Mouse (Mus musculus): ENCODE data around the gene Cdkl3. TPM values are rescaled to one million over a fixed set of nuclear protein-coding genes. Genes with fewer than 3 reads are reported as not detected.

Gene Cdkl3
- total RNA-seq, 1 experiment from 2014 or later = 3.3 TPM

GRCm38 (mm10) chr11:52074626-52075470, 70.8 kb downstream of the Cdkl3 start:
- peak; percentile 20; the same call in 1 of the 2 replicates for ATAC-seq (replicated peaks; ENCODE audit: low read depth, poor library complexity, severe bottlenecking)

GRCm38 (mm10) chr11:52075794-52076633, 72.0 kb downstream of the Cdkl3 start:
- ATAC-seq (replicated peaks; ENCODE audit: low read depth, poor library complexity, severe bottlenecking) = peak; percentile 10

- ATAC-seq (replicated peaks; ENCODE audit: low read depth, poor library complexity, severe bottlenecking) = no peak
These were observed 72.8 kb downstream of the Cdkl3 start for GRCm38 (mm10) chr11:52076742-52077352.

GRCm38 (mm10) chr11:52077939-52078338, 73.9 kb downstream of the Cdkl3 start:
- no peak for ATAC-seq (replicated peaks; ENCODE audit: low read depth, poor library complexity, severe bottlenecking)

- ATAC-seq (replicated peaks; ENCODE audit: low read depth, poor library complexity, severe bottlenecking) = peak; percentile 92
These were observed 76.0 kb downstream of the Cdkl3 start for GRCm38 (mm10) chr11:52079978-52080377.

- no peak for ATAC-seq (replicated peaks; ENCODE audit: low read depth, poor library complexity, severe bottlenecking)
These were observed 76.6 kb downstream of the Cdkl3 start for GRCm38 (mm10) chr11:52080656-52081055.

GRCm38 (mm10) chr11:52085857-52086203, 81.8 kb downstream of the Cdkl3 start:
- ATAC-seq (replicated peaks; ENCODE audit: low read depth, poor library complexity, severe bottlenecking) = no peak

GRCm38 (mm10) chr11:52086204-52086864, 82.3 kb downstream of the Cdkl3 start:
- ATAC-seq (replicated peaks; ENCODE audit: low read depth, poor library complexity, severe bottlenecking) = no peak

GRCm38 (mm10) chr11:52089291-52089690, 85.3 kb downstream of the Cdkl3 start:
- no peak for ATAC-seq (replicated peaks; ENCODE audit: low read depth, poor library complexity, severe bottlenecking)

GRCm38 (mm10) chr11:52091261-52091660, 87.2 kb downstream of the Cdkl3 start:
- no peak for ATAC-seq (replicated peaks; ENCODE audit: low read depth, poor library complexity, severe bottlenecking)

GRCm38 (mm10) chr11:52094568-52094967, 90.5 kb downstream of the Cdkl3 start:
- ATAC-seq (replicated peaks; ENCODE audit: low read depth, poor library complexity, severe bottlenecking) = no peak

GRCm38 (mm10) chr11:52097016-52097415, 93.0 kb downstream of the Cdkl3 start:
- 0 out of 2 replicates have a peak, but pooled peaks have one; percentile 13 for ATAC-seq (replicated peaks; ENCODE audit: low read depth, poor library complexity, severe bottlenecking)

- no peak for ATAC-seq (replicated peaks; ENCODE audit: low read depth, poor library complexity, severe bottlenecking)
These were observed 93.6 kb downstream of the Cdkl3 start for GRCm38 (mm10) chr11:52097596-52097995.

GRCm38 (mm10) chr11:52098398-52098946, 94.5 kb downstream of the Cdkl3 start, which contains the start of gene Ppp2ca:
TSS of gene Ppp2ca (plus strand) at chr11:52098681.
- ATAC-seq (replicated peaks; ENCODE audit: low read depth, poor library complexity, severe bottlenecking) = peak; percentile 96

- ATAC-seq (replicated peaks; ENCODE audit: low read depth, poor library complexity, severe bottlenecking) = peak; percentile 10; the same call in 1 of the 2 replicates
These were observed 95.2 kb downstream of the Cdkl3 start for GRCm38 (mm10) chr11:52099031-52099761.

GRCm38 (mm10) chr11:52099771-52100219, 95.8 kb downstream of the Cdkl3 start:
- ATAC-seq (replicated peaks; ENCODE audit: low read depth, poor library complexity, severe bottlenecking) = no peak

GRCm38 (mm10) chr11:52102977-52103376, 99.0 kb downstream of the Cdkl3 start:
- ATAC-seq (replicated peaks; ENCODE audit: low read depth, poor library complexity, severe bottlenecking) = no peak

- no peak for ATAC-seq (replicated peaks; ENCODE audit: low read depth, poor library complexity, severe bottlenecking)
These were observed 101.5 kb downstream of the Cdkl3 start for GRCm38 (mm10) chr11:52105503-52105902.

GRCm38 (mm10) chr11:52106037-52106436, 102.0 kb downstream of the Cdkl3 start:
- ATAC-seq (replicated peaks; ENCODE audit: low read depth, poor library complexity, severe bottlenecking) = no peak
